Mouse (Mus musculus) megakaryocyte-erythroid progenitor cell, adult 5-6 weeks (primary cell): ENCODE data around the gene Slc31a2. TPM values are rescaled to one million over a fixed set of nuclear protein-coding genes. Genes with fewer than 3 reads are reported as not detected.
"Not testable (repeated sequence)": the region's sequence is repeated elsewhere in the genome, so short reads cannot be mapped to it uniquely, and the experiment has no call there.

ENCODE experiments used
- ATAC-seq: replicated peaks from 2 replicates; pipeline ENCODE4 v1.8.0; 2016; ENCODE audit warnings: mild to moderate bottlenecking, inconsistent platforms; ENCODE audit not compliant: severe bottlenecking, poor library complexity, low FRiP score, low TSS enrichment
- total RNA-seq, 2 experiments: library from RNA; stranded (forward) in 1 of 2; stranded (reverse) in 1 of 2; fragments of 200-1000, 215-1000 nt in 1 of 2; fragments of >200 nt in 1 of 2; fragmentation: Nextera tagmentation in 1 of 2; gene quantifications; 2 replicates each; pipeline ENCODE4 v1.2.3; 2014 to 2017

Slc31a2 gene
- total RNA-seq (2014; fragmentation: Nextera tagmentation) (1.2 TPM in 1 of 2 replicates, not detected in the other), total RNA-seq (2017) (0.84 and 1.8 TPM in 2 replicates)

GRCm38 (mm10) chr4:62262276-62262675 is at the start of gene Slc31a2:
Gene Slc31a2 (plus strand): TSS chr4:62262562.
- ATAC-seq: no peak

GRCm38 (mm10) chr4:62213490-62213889 is 48.9 kb upstream of the Slc31a2 start:
- ATAC-seq: no peak

GRCm38 (mm10) chr4:62228391-62228790 is 34.0 kb upstream of the Slc31a2 start:
- no peak for ATAC-seq

GRCm38 (mm10) chr4:62229448-62229847 is 32.9 kb upstream of the Slc31a2 start:
- ATAC-seq: no peak

- no peak for ATAC-seq
Measured at GRCm38 (mm10) chr4:62230153-62230552, 32.2 kb upstream of the Slc31a2 start.

- no peak for ATAC-seq
Measured at GRCm38 (mm10) chr4:62230769-62231168, 31.6 kb upstream of the Slc31a2 start, which contains the start of gene Zfp37. Gene Zfp37 (minus strand): TSS chr4:62231047.

GRCm38 (mm10) chr4:62240586-62240985 is 21.8 kb upstream of the Slc31a2 start:
- ATAC-seq: no peak

- ATAC-seq: no peak
Measured at GRCm38 (mm10) chr4:62248328-62248727, 14.0 kb upstream of the Slc31a2 start.

- ATAC-seq: 0 out of 2 replicates have a peak, but pooled peaks have one; percentile 65
Measured at GRCm38 (mm10) chr4:62250896-62251544, 11.3 kb upstream of the Slc31a2 start.

GRCm38 (mm10) chr4:62251776-62252175 is 10.6 kb upstream of the Slc31a2 start:
- ATAC-seq: no peak

GRCm38 (mm10) chr4:62254551-62254950 is 7.8 kb upstream of the Slc31a2 start:
- no peak for ATAC-seq

GRCm38 (mm10) chr4:62256931-62257330 is 5.4 kb upstream of the Slc31a2 start:
- no peak for ATAC-seq

GRCm38 (mm10) chr4:62263133-62263844 is 927 bp downstream of the Slc31a2 start:
- ATAC-seq: no peak

- ATAC-seq: no peak
Measured at GRCm38 (mm10) chr4:62265154-62265836, 2.9 kb downstream of the Slc31a2 start.

GRCm38 (mm10) chr4:62266016-62266415 is 3.7 kb downstream of the Slc31a2 start:
- ATAC-seq: not testable (repeated sequence)

GRCm38 (mm10) chr4:62267101-62267500 is 4.7 kb downstream of the Slc31a2 start:
- ATAC-seq: no peak

GRCm38 (mm10) chr4:62272696-62273095 is 10.3 kb downstream of the Slc31a2 start:
- no peak for ATAC-seq

GRCm38 (mm10) chr4:62273916-62274315 is 11.6 kb downstream of the Slc31a2 start:
- ATAC-seq: no peak

GRCm38 (mm10) chr4:62274841-62275536 is 12.6 kb downstream of the Slc31a2 start:
- ATAC-seq: no peak

- no peak for ATAC-seq
Measured at GRCm38 (mm10) chr4:62276642-62277041, 14.3 kb downstream of the Slc31a2 start.
